Mouse (Mus musculus) neural tube, embryonic 14.5 days (tissue): ENCODE data around the gene Zfp109. TPM values are rescaled to one million over a fixed set of nuclear protein-coding genes. Genes with fewer than 3 reads are reported as not detected.

Experiments
- ATAC-seq: fragments of 200-750 bp; cut with Nextera tagmentation; 2 replicates; pipeline ENCODE4 v1.8.0; 2017; ENCODE audit warnings: low read depth, mild to moderate bottlenecking, moderate TSS enrichment, moderate library complexity
- H3K27ac ChIP-seq: fragments of 300-500 bp; sonication (generic); 2 replicates; pipeline ENCODE4 v1.5.1; 2014; ENCODE audit warnings: low read depth, mild to moderate bottlenecking, control low read depth, low read length, moderate library complexity, mixed read lengths
- H3K27me3 ChIP-seq: fragments of 300-500 bp; sonication (generic); 2 replicates; pipeline ENCODE4 v1.6.1; 2014; ENCODE audit warnings: low read length; ENCODE audit not compliant: control insufficient read depth, insufficient read depth
- H3K36me3 ChIP-seq: fragments of 300-500 bp; sonication (generic); 2 replicates; pipeline ENCODE4 v1.6.1; 2014; ENCODE audit warnings: low read length, mixed read lengths; ENCODE audit not compliant: control insufficient read depth, insufficient read depth
- H3K4me1 ChIP-seq: fragments of 300-500 bp; sonication (generic); 2 replicates; pipeline ENCODE4 v1.6.1; 2014; ENCODE audit warnings: low read length; ENCODE audit not compliant: control insufficient read depth, insufficient read depth
- H3K4me2 ChIP-seq: fragments of 300-500 bp; sonication (generic); 2 replicates; pipeline ENCODE4 v1.6.1; 2014; ENCODE audit warnings: mild to moderate bottlenecking, low read depth, low read length, control low read depth
- H3K4me3 ChIP-seq: fragments of 300-500 bp; sonication (generic); 2 replicates; pipeline ENCODE4 v1.5.1; 2014; ENCODE audit warnings: low read depth, low read length, control low read depth, mixed read lengths
- H3K9ac ChIP-seq: fragments of 300-500 bp; sonication (generic); replicated peaks from 2 replicates; pipeline ENCODE4 v1.6.1; 2014; ENCODE audit warnings: low read depth, mild to moderate bottlenecking, control low read depth, low read length, mixed read lengths
- H3K9me3 ChIP-seq: fragments of 300-500 bp; sonication (generic); 2 replicates; pipeline ENCODE4 v1.6.1; 2016; ENCODE audit warnings: low read length; ENCODE audit not compliant: control insufficient read depth
- WGBS: fragments of 180-500 bp; shearing (Covaris S2); extraction: QIAGEN DNeasy Blood & Tissue Kit; methylation state at CpG from one replicate; pipeline ENCODE4 v1.1.7; 2014; 5-methylcytosine and 5-hydroxymethylcytosine counted together
- polyA plus RNA-seq: library from polyadenylated mRNA; unstranded; fragments of >200 nt; fragmentation: Nextera tagmentation; extraction: Ambion mirVana; gene quantifications from 2 replicates; pipeline ENCODE4 v1.2.1, GENCODE M21; 2014

Gene Zfp109
- polyA plus RNA-seq, 1 experiment from 2014 or later, result 3.8 TPM

DNA sequence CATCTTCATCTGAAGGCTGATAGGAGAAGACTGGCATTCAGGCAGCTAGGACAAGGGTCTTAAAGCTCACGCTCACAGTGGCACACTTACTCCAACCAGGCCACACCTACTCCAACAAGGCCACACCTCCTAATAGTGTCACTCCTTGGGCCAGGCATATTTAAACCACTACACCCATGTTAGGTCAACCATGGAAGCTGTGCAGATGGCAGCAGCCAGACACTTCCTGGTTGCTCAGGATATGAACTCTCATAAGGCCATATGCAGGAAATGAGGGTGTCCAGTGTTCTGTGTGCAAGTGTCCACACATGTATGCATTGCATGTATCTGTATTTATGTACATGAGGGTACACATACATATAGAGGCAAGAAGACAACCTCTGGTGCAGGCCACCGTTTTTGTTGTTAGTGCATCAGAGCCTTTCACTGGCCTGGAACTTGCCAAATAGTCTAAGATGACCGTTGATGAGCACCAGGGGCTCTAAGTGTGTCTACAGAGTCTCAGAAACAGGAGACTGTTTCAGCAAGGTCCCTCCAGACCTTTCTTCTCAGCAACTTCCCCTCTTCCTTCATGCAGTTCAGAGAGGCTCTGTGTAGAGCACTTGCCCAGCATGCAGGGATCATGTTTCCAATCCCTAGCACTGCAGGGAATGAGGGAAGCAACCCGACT is 48.3 kb downstream of the Zfp109 start:
- WGBS, result 88% methylated on average over 4 of the region's 4 CpGs

DNA sequence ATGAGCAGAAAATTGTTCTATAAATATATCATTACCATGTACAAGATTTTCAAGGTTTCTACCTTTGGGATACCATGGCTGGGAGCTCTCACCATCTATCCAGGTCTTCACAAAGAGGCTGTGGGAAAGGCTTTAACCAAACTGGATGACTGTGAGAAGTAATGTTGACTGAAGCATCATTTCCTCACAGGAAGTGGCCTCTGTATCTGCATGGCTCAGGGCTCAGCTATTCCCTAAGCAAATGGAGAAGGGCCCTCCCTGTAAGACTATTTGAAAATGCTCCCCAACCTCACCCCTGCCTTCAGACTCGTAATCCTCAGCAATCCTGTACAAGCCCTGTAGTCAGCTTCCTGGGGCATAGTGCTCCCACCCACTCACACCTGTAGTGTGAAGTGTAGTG is 49.7 kb downstream of the Zfp109 start:
- no peak overlapping the region for H3K4me3 ChIP-seq
- no peak overlapping the region for H3K9ac ChIP-seq
- no peak overlapping the region for H3K4me2 ChIP-seq
- H3K4me1 ChIP-seq, result no peaks in the 10 kb centered on the region
- H3K27ac ChIP-seq, result no peak overlapping the region
- ATAC-seq, result no peak
- H3K9me3 ChIP-seq, result no peaks in the 10 kb centered on the region
- H3K36me3 ChIP-seq, result no peaks in the 10 kb centered on the region
- no peaks in the 10 kb centered on the region for H3K27me3 ChIP-seq
- 71% methylated on average over 1 of the region's 1 CpGs for WGBS

More for the DNA sequence above, 48.3 kb downstream of the Zfp109 start:
- Histone ChIP-seq H3K9ac (no peak overlapping the region), H3K36me3 (no peaks in the 10 kb centered on the region; the same call in 1 of the 2 replicates), H3K27me3 (no peaks in the 10 kb centered on the region), H3K27ac (no peak overlapping the region), H3K4me2 (no peak overlapping the region), H3K4me1 (no peaks in the 10 kb centered on the region), H3K4me3 (no peak overlapping the region), H3K9me3 (no peaks in the 10 kb centered on the region)
- no peak for ATAC-seq

Other genes starting within 250 kb of the Zfp109 start
- gene V1rd19, start 235.9 kb downstream of the Zfp109 start, polyA plus RNA-seq, result not detected in 2 replicates
- gene Vmn1r183, start 184.3 kb downstream of the Zfp109 start, polyA plus RNA-seq, result 0.01 TPM in 1 of 2 replicates, not detected in the other
- 38.6 and 41.8 TPM in 2 replicates for gene Zfp180, start 155.6 kb downstream of the Zfp109 start, polyA plus RNA-seq
- gene Zfp112, start 125.2 kb downstream of the Zfp109 start, polyA plus RNA-seq, result 11.2 and 11.7 TPM in 2 replicates
- gene Zfp235, start 103.4 kb downstream of the Zfp109 start, polyA plus RNA-seq, result 27.8 and 32.4 TPM in 2 replicates
- gene Zfp114, start 62.5 kb downstream of the Zfp109 start, polyA plus RNA-seq, result 3.8 and 4.0 TPM in 2 replicates
- 4.5 and 6.7 TPM in 2 replicates for gene Zfp111, start 26.1 kb downstream of the Zfp109 start, polyA plus RNA-seq
- gene Zfp108, start 17.2 kb upstream of the Zfp109 start, polyA plus RNA-seq, result 7.0 and 7.2 TPM in 2 replicates
- gene Zfp93, start 32.9 kb upstream of the Zfp109 start, polyA plus RNA-seq, result 6.4 and 8.9 TPM in 2 replicates
- 37.3 and 39.6 TPM in 2 replicates for gene Zfp61, start 63.7 kb upstream of the Zfp109 start, polyA plus RNA-seq
- gene Zfp94, start 79.1 kb upstream of the Zfp109 start, polyA plus RNA-seq, result 19.2 and 24.2 TPM in 2 replicates
- 0.32 and 0.99 TPM in 2 replicates for gene Tescl, start 96.4 kb upstream of the Zfp109 start, polyA plus RNA-seq
- not detected in 2 replicates for gene Lypd5, start 111.6 kb upstream of the Zfp109 start, polyA plus RNA-seq
- 2.0 and 2.1 TPM in 2 replicates for gene Kcnn4, start 132.7 kb upstream of the Zfp109 start, polyA plus RNA-seq
- gene Smg9, start 162.1 kb upstream of the Zfp109 start, polyA plus RNA-seq, result 32.9 and 34.9 TPM in 2 replicates
- not detected in 2 replicates for gene Irgc1, start 214.7 kb upstream of the Zfp109 start, polyA plus RNA-seq
- 0.81 and 1.6 TPM in 2 replicates for gene Plaur, start 224.9 kb upstream of the Zfp109 start, polyA plus RNA-seq
- gene Cadm4, start 244.5 kb upstream of the Zfp109 start, polyA plus RNA-seq, result 15.9 and 22.6 TPM in 2 replicates